Mouse (Mus musculus): ENCODE data around the gene Rgs6.

DNA sequence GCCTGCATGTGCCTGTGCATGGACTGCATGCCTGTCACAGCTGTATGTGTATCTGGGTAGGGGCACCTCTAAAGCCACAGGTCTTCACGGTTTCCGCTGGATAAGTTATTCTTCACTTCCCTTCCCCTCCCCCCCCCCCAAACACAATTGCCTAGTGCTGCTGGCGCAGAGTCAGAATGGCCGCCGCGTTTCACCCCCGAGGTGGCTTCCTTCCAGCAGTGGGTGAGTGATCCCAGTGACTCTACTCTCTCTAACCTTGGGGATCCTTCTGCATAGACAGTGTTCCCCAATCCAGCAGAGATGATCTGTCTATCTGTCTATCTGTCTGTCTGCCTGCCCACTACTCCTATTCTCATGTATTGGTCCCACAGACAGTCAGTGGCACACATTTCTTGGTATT is 561.9 kb downstream of the Rgs6 start:
- TF ChIP-seq GATA1 (IDR thresholded peaks at IDR 0.05; ENCODE audit: borderline replicate concordance, low read length), result no peak
- TF ChIP-seq FLI1 (IDR thresholded peaks at IDR 0.05; ENCODE audit: low read length), result no peak

All from megakaryocyte, embryonic 14.5 days (primary cell).